Mouse (Mus musculus): ENCODE measurements at regions not wholly inside any gene's neighbourhood (a gene's known extent, or its start where the extent isn't known, plus 50 kb on each side); places are given as distances from the start of the nearest gene placed in this dataset.

- DNase-seq (ENCODE audit: low spot score in 2 of 2) = no peak
Measured at GRCm38 (mm10) chr19:23089761-23090514, 51.1 kb upstream of the Klf9 start.
